Mouse (Mus musculus) forebrain, embryonic 12.5 days (tissue): ENCODE data around the gene Mxra8. TPM values are rescaled to one million over a fixed set of nuclear protein-coding genes. Genes with fewer than 3 reads are reported as not detected.

Source experiments
- ATAC-seq: fragments of 200-750 bp; cut with Nextera tagmentation; 2 replicates; pipeline ENCODE4 v1.8.0; 2017; ENCODE audit warnings: moderate TSS enrichment; ENCODE audit not compliant: low FRiP score
- H3K27ac ChIP-seq: fragments of 300-500 bp; sonication (generic); 2 replicates; pipeline ENCODE4 v1.5.1; 2016; ENCODE audit warnings: mild to moderate bottlenecking
- H3K27me3 ChIP-seq: fragments of 300-500 bp; sonication (generic); 2 replicates; pipeline ENCODE4 v1.6.1; 2016; ENCODE audit warnings: mild to moderate bottlenecking
- H3K36me3 ChIP-seq: fragments of 300-500 bp; sonication (generic); replicated peaks from 2 replicates; pipeline ENCODE4 v1.6.1; 2016; ENCODE audit warnings: mild to moderate bottlenecking
- H3K4me1 ChIP-seq: fragments of 300-500 bp; sonication (generic); 2 replicates; pipeline ENCODE4 v1.6.1; 2016
- H3K4me2 ChIP-seq: fragments of 300-500 bp; sonication (generic); 2 replicates; pipeline ENCODE4 v1.6.1; 2016; ENCODE audit warnings: mild to moderate bottlenecking, moderate library complexity
- H3K4me3 ChIP-seq: fragments of 300-500 bp; sonication (generic); replicated peaks from 2 replicates; pipeline ENCODE4 v1.5.1; 2016; ENCODE audit warnings: mild to moderate bottlenecking
- H3K9ac ChIP-seq: fragments of 300-500 bp; sonication (generic); 2 replicates; pipeline ENCODE4 v1.6.1; 2016; ENCODE audit warnings: mild to moderate bottlenecking
- H3K9me3 ChIP-seq: fragments of 300-500 bp; sonication (generic); 2 replicates; pipeline ENCODE4 v1.6.1; 2016
- WGBS: fragments of 180-500 bp; shearing (Covaris S2); methylation state at CpG from one replicate; pipeline ENCODE4 v1.1.7; 2016; 5-methylcytosine and 5-hydroxymethylcytosine counted together
- microRNA-seq: library from miRNA; unstranded; fragments of <30 nt; microRNA quantifications from one replicate; pipeline ENCODE4, GENCODE M21; 2017
- polyA plus RNA-seq: library from polyadenylated mRNA; unstranded; fragments of >200 nt; fragmentation: Nextera tagmentation; extraction: Ambion mirVana; gene quantifications from 2 replicates; pipeline ENCODE4 v1.2.1, GENCODE M21; 2016

The Mxra8 gene
- polyA plus RNA-seq, 1 experiment from 2014 or later = 22.9 TPM

GRCm38 (mm10) chr4:155886330-155886729 lies 46.9 kb downstream of the Mxra8 start:
- Histone ChIP-seq H3K27ac (no peak overlapping the region), H3K9me3 (no peaks in the 10 kb centered on the region), H3K36me3 (peaks cover 70% of the 10 kb centered on the region), H3K4me2 (no peak overlapping the region), H3K4me1 (peaks cover 15% of the 10 kb centered on the region), H3K4me3 (no peak overlapping the region), H3K27me3 (no peaks in the 10 kb centered on the region), H3K9ac (no peak overlapping the region)
- 96% methylated on average over 5 of the region's 5 CpGs for WGBS
- no peak for ATAC-seq

GRCm38 (mm10) chr4:155887674-155888073 lies 48.2 kb downstream of the Mxra8 start:
- no peak overlapping the region for H3K27ac ChIP-seq
- H3K4me2 ChIP-seq = no peak overlapping the region
- H3K4me1 ChIP-seq = peaks cover 17% of the 10 kb centered on the region
- H3K9me3 ChIP-seq = no peaks in the 10 kb centered on the region
- H3K36me3 ChIP-seq = peaks cover 70% of the 10 kb centered on the region
- no peak overlapping the region for H3K9ac ChIP-seq
- H3K27me3 ChIP-seq = no peaks in the 10 kb centered on the region
- 91% methylated on average over 10 of the region's 10 CpGs for WGBS
- H3K4me3 ChIP-seq = no peak overlapping the region
- ATAC-seq = no peak

GRCm38 (mm10) chr4:155888181-155888580 lies 48.7 kb downstream of the Mxra8 start:
- WGBS = 95% methylated on average over 9 of the region's 9 CpGs
- peaks cover 70% of the 10 kb centered on the region for H3K36me3 ChIP-seq
- H3K27me3 ChIP-seq = no peaks in the 10 kb centered on the region
- no peak overlapping the region for H3K4me3 ChIP-seq
- no peak overlapping the region for H3K27ac ChIP-seq
- no peak overlapping the region for H3K9ac ChIP-seq
- no peak overlapping the region for H3K4me2 ChIP-seq
- H3K4me1 ChIP-seq = peaks cover 22% of the 10 kb centered on the region
- no peak for ATAC-seq
- no peaks in the 10 kb centered on the region for H3K9me3 ChIP-seq

GRCm38 (mm10) chr4:155889316-155889715 lies 49.8 kb downstream of the Mxra8 start:
- no peak overlapping the region for H3K27ac ChIP-seq
- peaks cover 33% of the 10 kb centered on the region for H3K4me1 ChIP-seq
- H3K9ac ChIP-seq = no peak overlapping the region
- H3K9me3 ChIP-seq = no peaks in the 10 kb centered on the region
- H3K4me2 ChIP-seq = no peak overlapping the region
- H3K27me3 ChIP-seq = no peaks in the 10 kb centered on the region
- peaks cover 59% of the 10 kb centered on the region for H3K36me3 ChIP-seq
- WGBS = 81% methylated on average over 5 of the region's 5 CpGs
- no peak overlapping the region for H3K4me3 ChIP-seq
- ATAC-seq = no peak

GRCm38 (mm10) chr4:155891011-155891471 lies 51.6 kb downstream of the Mxra8 start:
- peaks cover 50% of the 10 kb centered on the region for H3K4me1 ChIP-seq
- H3K9ac ChIP-seq = peak overlapping the region; percentile 92
- WGBS = under 1% methylated on average over 33 of the region's 34 CpGs
- peak overlapping the region; percentile 93 for H3K4me3 ChIP-seq
- peak overlapping the region; percentile 99 for H3K4me2 ChIP-seq
- peaks cover 47% of the 10 kb centered on the region for H3K36me3 ChIP-seq
- no peaks in the 10 kb centered on the region for H3K27me3 ChIP-seq
- H3K27ac ChIP-seq = no peak overlapping the region
- no peaks in the 10 kb centered on the region for H3K9me3 ChIP-seq
- ATAC-seq = no peak

- peaks cover 47% of the 10 kb centered on the region for H3K36me3 ChIP-seq
- H3K4me2 ChIP-seq = peak within 1 kb of the TSS; percentile 99
- peak; percentile 90 for ATAC-seq
- H3K27ac ChIP-seq = peak within 1 kb of the TSS; percentile 99
- peak within 1 kb of the TSS; percentile 93 for H3K4me3 ChIP-seq
- peak within 1 kb of the TSS; percentile 92 for H3K9ac ChIP-seq
- H3K4me1 ChIP-seq = peaks cover 50% of the 10 kb centered on the region
- H3K9me3 ChIP-seq = no peaks in the 10 kb centered on the region
- WGBS = 0% methylated on average over 52 of the region's 52 CpGs
- H3K27me3 ChIP-seq = no peaks in the 10 kb centered on the region
Observed at GRCm38 (mm10) chr4:155891551-155892001, 52.1 kb downstream of the Mxra8 start, which contains the start of the genes Pusl1 and Acap3. TSS of gene Pusl1 (minus strand) at chr4:155891781. TSS of gene Acap3 (plus strand) at chr4:155891822.

- Histone ChIP-seq H3K4me3 (peak overlapping the region; percentile 93), H3K36me3 (peaks cover 47% of the 10 kb centered on the region), H3K9ac (peak overlapping the region; percentile 92), H3K4me2 (peak overlapping the region; percentile 99), H3K27me3 (no peaks in the 10 kb centered on the region), H3K27ac (peak overlapping the region; percentile 99), H3K9me3 (no peaks in the 10 kb centered on the region), H3K4me1 (peaks cover 50% of the 10 kb centered on the region)
- WGBS = under 1% methylated on average over 56 of the region's 56 CpGs
- ATAC-seq = peak; percentile 94
Observed at GRCm38 (mm10) chr4:155892017-155892416, 52.5 kb downstream of the Mxra8 start.

GRCm38 (mm10) chr4:155892438-155893211 lies 53.1 kb downstream of the Mxra8 start:
- Histone ChIP-seq H3K27me3 (no peaks in the 10 kb centered on the region), H3K36me3 (peaks cover 43% of the 10 kb centered on the region), H3K4me2 (peak overlapping the region; percentile 99), H3K4me1 (peaks cover 50% of the 10 kb centered on the region), H3K9ac (peak overlapping the region; percentile 92), H3K9me3 (no peaks in the 10 kb centered on the region), H3K27ac (peak overlapping the region; percentile 99), H3K4me3 (peak overlapping the region; percentile 93)
- ATAC-seq = peak; percentile 59
- 5% methylated on average over 37 of the region's 37 CpGs for WGBS

GRCm38 (mm10) chr4:155893212-155893690 lies 53.8 kb downstream of the Mxra8 start:
- Histone ChIP-seq H3K4me3 (peak overlapping the region; percentile 93), H3K9ac (peak overlapping the region; percentile 92), H3K9me3 (no peaks in the 10 kb centered on the region), H3K4me1 (peaks cover 50% of the 10 kb centered on the region), H3K36me3 (peaks cover 40% of the 10 kb centered on the region), H3K4me2 (peak overlapping the region; percentile 99), H3K27ac (no peak overlapping the region), H3K27me3 (no peaks in the 10 kb centered on the region)
- WGBS = 69% methylated on average over 8 of the region's 8 CpGs
- ATAC-seq = no peak

Small RNA genes lying within 50 kb of the gene (microRNA-seq; reads per million reads assigned to microRNA genes)
- not detected for gene Gm27743

Other genes with a start within 250 kb of the Mxra8 start
- gene Slc35e2, start 238.3 kb upstream of the Mxra8 start, polyA plus RNA-seq = 12.9 and 14.1 TPM in 2 replicates
- 91.6 and 97.7 TPM in 2 replicates for gene Cdk11b, start 214.8 kb upstream of the Mxra8 start, polyA plus RNA-seq
- gene Gm10563, start 194.3 kb upstream of the Mxra8 start, polyA plus RNA-seq = not detected in 2 replicates
- 2.2 and 2.4 TPM in 2 replicates for gene Mmp23, start 186.3 kb upstream of the Mxra8 start, polyA plus RNA-seq
- 30.7 and 35.8 TPM in 2 replicates for gene Mib2, start 170.5 kb upstream of the Mxra8 start, polyA plus RNA-seq
- 2.4 and 5.9 TPM in 2 replicates for gene Fndc10, start 145.3 kb upstream of the Mxra8 start, polyA plus RNA-seq
- 137 and 139 TPM in 2 replicates for gene Ssu72, start 134.9 kb upstream of the Mxra8 start, polyA plus RNA-seq
- gene Tmem240, start 104.9 kb upstream of the Mxra8 start, polyA plus RNA-seq = 2.5 and 3.2 TPM in 2 replicates
- gene Atad3a, start 78.6 kb upstream of the Mxra8 start, polyA plus RNA-seq = 95.3 and 99.0 TPM in 2 replicates
- gene Vwa1, start 65.0 kb upstream of the Mxra8 start, polyA plus RNA-seq = 9.8 and 11.5 TPM in 2 replicates
- gene Tmem88b, start 53.8 kb upstream of the Mxra8 start, polyA plus RNA-seq = 0.22 and 0.35 TPM in 2 replicates
- not detected in 2 replicates for gene Ankrd65, start 49.2 kb upstream of the Mxra8 start, polyA plus RNA-seq
- gene Mrpl20, start 36.8 kb upstream of the Mxra8 start, polyA plus RNA-seq = 209 and 210 TPM in 2 replicates
- gene Ccnl2, start 27.2 kb upstream of the Mxra8 start, polyA plus RNA-seq = 195 and 202 TPM in 2 replicates
- gene Aurkaip1, start 8.4 kb upstream of the Mxra8 start, polyA plus RNA-seq = 131 and 132 TPM in 2 replicates
- gene Dvl1, start 7.7 kb downstream of the Mxra8 start, polyA plus RNA-seq = 6.1 and 9.2 TPM in 2 replicates
- 0.51 and 0.61 TPM in 2 replicates for gene Tas1r3, start 23.7 kb downstream of the Mxra8 start, polyA plus RNA-seq
- gene Cptp, start 29.8 kb downstream of the Mxra8 start, polyA plus RNA-seq = 17.9 and 23.4 TPM in 2 replicates
- gene Ints11, start 29.9 kb downstream of the Mxra8 start, polyA plus RNA-seq = 92.2 and 94.1 TPM in 2 replicates
- gene Pusl1, start 52.1 kb downstream of the Mxra8 start, polyA plus RNA-seq = 44.6 and 48.8 TPM in 2 replicates
- gene Acap3, start 52.1 kb downstream of the Mxra8 start, polyA plus RNA-seq = 47.9 and 57.2 TPM in 2 replicates
- gene Ube2j2, start 104.2 kb downstream of the Mxra8 start, polyA plus RNA-seq = 154 and 159 TPM in 2 replicates
- gene C1qtnf12, start 122.6 kb downstream of the Mxra8 start, polyA plus RNA-seq = 10.9 and 11.6 TPM in 2 replicates
- 16.4 and 18.6 TPM in 2 replicates for gene B3galt6, start 153.0 kb downstream of the Mxra8 start, polyA plus RNA-seq
- gene Sdf4, start 153.2 kb downstream of the Mxra8 start, polyA plus RNA-seq = 115 and 117 TPM in 2 replicates
- gene Tnfrsf4, start 174.2 kb downstream of the Mxra8 start, polyA plus RNA-seq = 0.70 and 1.2 TPM in 2 replicates
- 1.3 and 1.4 TPM in 2 replicates for gene Tnfrsf18, start 186.5 kb downstream of the Mxra8 start, polyA plus RNA-seq
- 0.22 and 0.37 TPM in 2 replicates for gene Ttll10, start 219.7 kb downstream of the Mxra8 start, polyA plus RNA-seq